Mouse (Mus musculus) hindbrain, embryonic 15.5 days (tissue): Measurements from ENCODE around the gene Vwa5b2. TPM values are rescaled to one million over a fixed set of nuclear protein-coding genes. Genes with fewer than 3 reads are reported as not detected.

ENCODE experiments used
- ATAC-seq: fragments of 200-750 bp; cut with Nextera tagmentation; 2 replicates; pipeline ENCODE4 v1.8.0; 2017; ENCODE audit warnings: low read depth, moderate number of reproducible peaks, moderate TSS enrichment; ENCODE audit not compliant: low FRiP score
- H3K27ac ChIP-seq: fragments of 300-500 bp; sonication (generic); replicated peaks from 2 replicates; pipeline ENCODE4 v1.5.1; 2015; ENCODE audit warnings: mild to moderate bottlenecking, inconsistent platforms
- H3K27me3 ChIP-seq: fragments of 300-500 bp; sonication (generic); 2 replicates; pipeline ENCODE4 v1.6.1; 2015; ENCODE audit warnings: control low read depth, inconsistent platforms
- H3K36me3 ChIP-seq: fragments of 300-500 bp; sonication (generic); 2 replicates; pipeline ENCODE4 v1.6.1; 2015; ENCODE audit warnings: control low read depth, inconsistent platforms
- H3K4me1 ChIP-seq: fragments of 300-500 bp; sonication (generic); replicated peaks from 2 replicates; pipeline ENCODE4 v1.6.1; 2015; ENCODE audit warnings: control low read depth, inconsistent platforms
- H3K4me2 ChIP-seq: fragments of 300-500 bp; sonication (generic); 2 replicates; pipeline ENCODE4 v1.6.1; 2015; ENCODE audit warnings: moderate library complexity, mild to moderate bottlenecking, inconsistent platforms
- H3K4me3 ChIP-seq: fragments of 300-500 bp; sonication (generic); 2 replicates; pipeline ENCODE4 v1.5.1; 2015; ENCODE audit warnings: mild to moderate bottlenecking, inconsistent platforms
- H3K9ac ChIP-seq: fragments of 300-500 bp; sonication (generic); 2 replicates; pipeline ENCODE4 v1.6.1; 2015; ENCODE audit warnings: inconsistent platforms
- H3K9me3 ChIP-seq: fragments of 300-500 bp; sonication (generic); 2 replicates; pipeline ENCODE4 v1.6.1; 2016; ENCODE audit warnings: control low read depth, inconsistent platforms
- WGBS: fragments of 180-500 bp; shearing (Covaris S2); methylation state at CpG from one replicate; pipeline ENCODE4 v1.1.7; 2015; 5-methylcytosine and 5-hydroxymethylcytosine counted together
- polyA plus RNA-seq: library from polyadenylated mRNA; unstranded; fragments of >200 nt; fragmentation: Nextera tagmentation; extraction: Ambion mirVana; gene quantifications from 2 replicates; pipeline ENCODE4 v1.2.1, GENCODE M21; 2015

The Vwa5b2 gene
- polyA plus RNA-seq: 28.7 and 33.4 TPM in 2 replicates

DNA sequence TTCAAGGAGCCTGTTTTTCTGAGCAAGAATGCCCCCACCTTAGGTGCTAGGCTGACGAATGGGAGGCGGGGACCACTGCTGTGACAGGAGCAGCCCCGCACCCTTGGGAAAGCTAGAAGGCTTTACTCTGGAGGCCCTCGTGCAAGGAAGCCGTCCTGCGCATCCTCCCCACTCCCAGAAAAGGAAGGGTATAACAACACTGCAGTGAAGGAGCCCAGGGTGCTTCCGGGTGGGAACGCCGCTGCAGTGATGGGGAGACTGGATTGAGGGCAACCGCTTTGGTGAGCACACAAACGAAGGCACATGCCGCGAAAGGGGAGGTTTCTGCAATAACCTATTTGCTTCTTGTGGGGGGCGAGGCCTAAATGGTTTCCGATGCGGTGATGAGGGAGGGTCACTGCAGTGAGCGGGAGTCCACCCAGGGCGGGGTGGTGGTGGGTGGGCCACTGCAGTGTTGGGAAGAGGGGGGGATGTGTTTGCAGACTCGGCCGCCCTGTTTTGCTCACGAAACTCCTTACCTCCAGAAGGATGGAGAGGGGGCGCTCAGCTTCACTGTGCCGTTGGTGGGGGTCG, at the start of gene Vwa5b2:
Gene Vwa5b2, plus strand, starts transcription at position 106 of the 573 bp plus-strand sequence.
- Histone ChIP-seq H3K27ac (peak within 1 kb of the TSS; percentile 79), H3K4me1 (peaks cover 22% of the 10 kb centered on the region), H3K9ac (peak within 1 kb of the TSS; percentile 52), H3K36me3 (no peaks in the 10 kb centered on the region), H3K27me3 (peaks cover 36% of the 10 kb centered on the region), H3K4me3 (peak within 1 kb of the TSS; percentile 54), H3K9me3 (no peaks in the 10 kb centered on the region), H3K4me2 (peak within 1 kb of the TSS; percentile 88)
- ATAC-seq: peak; percentile 87
- 1% methylated on average over 24 of the region's 24 CpGs for WGBS

DNA sequence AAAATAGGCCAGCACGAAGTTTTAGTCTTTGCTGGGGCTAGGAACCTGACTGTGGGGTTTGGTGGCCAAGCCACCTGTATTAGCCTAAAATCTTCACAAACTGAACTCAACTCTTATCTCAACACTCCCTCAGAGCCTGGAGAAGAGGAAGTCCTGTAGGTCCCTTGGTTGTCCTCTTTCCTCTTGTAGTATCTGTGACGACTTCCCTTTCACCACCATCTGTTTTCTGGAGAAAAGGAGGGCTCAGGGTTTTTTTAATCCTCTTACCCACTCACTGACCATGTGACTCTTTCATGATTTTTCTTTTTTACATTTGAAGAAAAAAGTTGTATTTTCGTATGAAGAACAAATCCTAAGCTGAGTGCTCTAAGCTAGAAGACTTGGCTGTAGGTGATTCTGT, 49.6 kb upstream of the Vwa5b2 start:
- H3K9me3 ChIP-seq: no peaks in the 10 kb centered on the region
- H3K27ac ChIP-seq: no peak overlapping the region
- no peaks in the 10 kb centered on the region for H3K27me3 ChIP-seq
- no peak overlapping the region for H3K9ac ChIP-seq
- peaks cover 28% of the 10 kb centered on the region for H3K4me1 ChIP-seq
- ATAC-seq: no peak
- H3K4me3 ChIP-seq: no peak overlapping the region
- 89% methylated on average over 3 of the region's 3 CpGs for WGBS
- H3K36me3 ChIP-seq: peaks cover 63% of the 10 kb centered on the region
- H3K4me2 ChIP-seq: no peak overlapping the region

DNA sequence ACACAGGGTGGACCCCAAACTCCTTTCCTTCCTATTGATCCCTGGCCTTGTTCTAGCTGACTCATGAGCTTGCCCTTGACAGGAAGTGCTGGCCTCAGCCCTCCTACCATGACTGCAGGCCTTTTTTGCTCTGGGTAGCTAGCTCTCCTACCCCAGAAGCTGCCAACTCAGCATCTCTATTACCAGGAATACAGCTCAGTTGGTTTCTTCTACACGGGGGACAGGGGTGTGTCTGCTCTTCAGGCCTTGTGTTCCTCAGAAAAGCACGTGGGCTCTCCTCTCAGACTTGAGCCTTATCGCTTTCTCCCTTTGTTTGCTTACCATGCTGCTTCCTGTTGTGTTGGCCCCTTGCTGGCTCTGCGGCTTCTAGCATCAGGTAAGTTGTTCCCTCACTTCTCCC, 48.8 kb upstream of the Vwa5b2 start:
- H3K4me3 ChIP-seq: no peak overlapping the region
- H3K27ac ChIP-seq: no peak overlapping the region
- peaks cover 71% of the 10 kb centered on the region for H3K36me3 ChIP-seq
- H3K4me2 ChIP-seq: no peak overlapping the region
- whole genome bisulfite sequencing: 86% methylated on average over 4 of the region's 4 CpGs
- peaks cover 28% of the 10 kb centered on the region for H3K4me1 ChIP-seq
- no peak overlapping the region for H3K9ac ChIP-seq
- H3K27me3 ChIP-seq: no peaks in the 10 kb centered on the region
- no peak for ATAC-seq
- no peaks in the 10 kb centered on the region for H3K9me3 ChIP-seq

DNA sequence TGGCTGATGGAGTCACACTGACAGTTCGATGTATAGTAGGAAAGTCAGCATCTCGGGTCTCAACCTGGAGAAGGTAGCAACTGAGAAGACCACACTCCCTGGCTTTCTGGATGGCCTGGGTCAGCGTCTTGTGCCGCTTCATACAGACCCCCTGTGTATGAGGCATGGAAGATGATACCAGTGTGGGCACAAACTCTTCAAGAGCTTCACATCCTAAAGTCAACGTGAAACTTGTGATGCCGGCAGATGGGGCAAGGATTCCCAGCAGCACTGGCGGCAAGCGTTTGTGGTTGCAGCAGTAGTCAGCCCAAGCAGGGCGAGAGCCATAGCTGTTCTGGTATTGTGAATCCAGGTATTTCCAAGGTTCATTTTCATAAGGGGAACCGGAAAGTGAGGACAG, 43.6 kb upstream of the Vwa5b2 start:
- Histone ChIP-seq H3K4me1 (peaks cover 19% of the 10 kb centered on the region), H3K4me3 (no peak overlapping the region), H3K9me3 (no peaks in the 10 kb centered on the region), H3K4me2 (no peak overlapping the region), H3K27ac (no peak overlapping the region), H3K9ac (no peak overlapping the region), H3K27me3 (no peaks in the 10 kb centered on the region), H3K36me3 (peaks cover 54% of the 10 kb centered on the region)
- 95% methylated on average over 10 of the region's 10 CpGs for WGBS
- ATAC-seq: no peak

DNA sequence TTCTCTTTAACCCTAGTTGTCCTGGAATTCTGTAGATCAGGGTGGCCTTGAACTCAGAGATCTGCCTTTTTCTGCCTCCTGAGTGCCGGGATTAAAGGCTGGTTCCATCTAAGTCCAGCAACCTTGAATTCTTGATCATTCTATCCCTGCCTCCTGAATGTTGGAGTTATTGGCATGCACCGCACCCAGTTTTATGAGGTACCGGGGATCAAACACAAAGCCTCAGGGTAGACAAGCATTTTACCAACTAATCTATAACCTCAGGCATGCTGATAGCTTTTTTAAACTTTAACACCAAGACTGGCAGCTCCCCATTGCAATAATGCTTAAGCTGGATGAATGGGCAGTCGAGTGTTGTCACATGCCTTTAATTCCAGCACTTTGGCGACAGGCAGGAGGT, 41.8 kb upstream of the Vwa5b2 start:
- no peak for ATAC-seq
- H3K36me3 ChIP-seq: peaks cover 53% of the 10 kb centered on the region
- WGBS: 65% methylated on average over 5 of the region's 5 CpGs
- peak overlapping the region; percentile 60 for H3K4me3 ChIP-seq
- H3K9me3 ChIP-seq: no peaks in the 10 kb centered on the region
- peaks cover 19% of the 10 kb centered on the region for H3K4me1 ChIP-seq
- no peak overlapping the region for H3K9ac ChIP-seq
- no peaks in the 10 kb centered on the region for H3K27me3 ChIP-seq
- peak overlapping the region; percentile 77 for H3K27ac ChIP-seq
- H3K4me2 ChIP-seq: peak overlapping the region; percentile 70

DNA sequence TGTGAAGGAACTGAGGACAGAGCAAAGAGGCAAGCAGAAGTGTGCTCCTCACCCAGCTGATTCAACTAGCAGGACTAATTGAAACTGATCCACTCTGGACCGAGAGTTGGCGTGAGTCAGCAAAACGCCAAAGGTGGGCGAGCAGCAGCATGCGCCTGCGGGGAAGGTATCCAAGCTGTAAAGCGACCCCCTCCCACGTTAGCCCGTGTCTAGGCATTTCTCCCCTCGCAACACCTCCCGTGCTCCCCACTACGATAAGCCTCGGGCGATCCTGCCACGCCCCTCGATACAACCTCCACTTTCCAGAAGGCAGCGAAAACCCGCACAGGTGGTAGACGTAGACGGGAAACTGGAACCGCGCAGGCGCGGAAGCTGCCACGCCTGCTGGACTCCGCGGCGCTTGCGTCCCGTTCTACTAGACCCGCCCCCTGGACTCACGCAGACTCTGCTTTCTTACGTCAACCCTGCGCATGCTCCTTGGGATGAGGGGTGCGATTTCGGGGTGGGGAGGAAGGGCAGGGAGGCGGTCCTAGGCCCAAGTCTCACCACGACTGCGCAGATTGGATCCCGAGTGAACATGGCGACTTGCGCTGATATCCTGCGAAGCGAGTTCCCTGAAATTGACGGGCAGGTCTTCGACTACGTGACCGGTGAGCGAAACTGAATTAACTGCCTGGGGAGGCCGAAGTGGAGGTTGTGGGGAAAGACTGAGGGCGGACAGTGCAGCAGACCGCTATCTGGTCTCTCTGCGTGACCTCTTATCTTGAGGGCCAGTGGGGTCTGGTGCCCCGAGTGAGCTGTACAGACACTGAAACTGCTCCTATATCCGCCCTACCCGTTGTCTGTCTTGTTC, 40.9 kb upstream of the Vwa5b2 start, which contains the start of gene Abcf3:
Gene Abcf3, plus strand, starts transcription at position 482 of the 853 bp plus-strand sequence.
- Histone ChIP-seq H3K9me3 (no peaks in the 10 kb centered on the region), H3K4me3 (peak within 1 kb of the TSS; percentile 60), H3K27ac (peak within 1 kb of the TSS; percentile 77), H3K27me3 (no peaks in the 10 kb centered on the region), H3K4me2 (peak within 1 kb of the TSS; percentile 70), H3K4me1 (peaks cover 19% of the 10 kb centered on the region), H3K9ac (peak within 1 kb of the TSS; percentile 63), H3K36me3 (peaks cover 54% of the 10 kb centered on the region)
- peak; percentile 99 for ATAC-seq
- WGBS: under 1% methylated on average over 56 of the region's 56 CpGs

DNA sequence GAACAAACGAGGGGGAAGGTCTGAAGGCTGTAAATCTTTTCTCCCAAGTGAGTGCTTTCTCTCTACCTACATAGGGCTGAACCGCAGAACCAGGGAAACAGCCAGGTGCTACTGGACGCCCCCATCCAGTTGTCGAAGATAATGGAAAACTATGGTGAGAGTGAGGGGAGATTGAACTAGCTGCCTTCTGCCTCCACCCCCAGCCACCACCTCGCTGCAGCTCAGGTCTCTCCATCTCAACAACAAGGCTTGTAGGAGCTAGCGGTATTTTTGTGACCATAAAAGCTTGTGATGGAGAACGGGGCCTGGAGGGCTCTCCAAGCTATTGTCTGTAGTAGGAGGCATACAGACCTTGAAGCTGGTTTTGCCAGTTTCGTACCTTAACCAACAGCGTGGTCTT, 40.1 kb upstream of the Vwa5b2 start:
- no peak overlapping the region; the same call in 1 of the 2 replicates for H3K27ac ChIP-seq
- H3K9ac ChIP-seq: peak overlapping the region; percentile 63
- no peak for ATAC-seq
- H3K4me3 ChIP-seq: peak overlapping the region; percentile 60
- H3K27me3 ChIP-seq: no peaks in the 10 kb centered on the region
- H3K4me1 ChIP-seq: peaks cover 19% of the 10 kb centered on the region
- H3K9me3 ChIP-seq: no peaks in the 10 kb centered on the region
- peak overlapping the region; percentile 70 for H3K4me2 ChIP-seq
- 52% methylated on average over 9 of the region's 9 CpGs for whole genome bisulfite sequencing
- peaks cover 54% of the 10 kb centered on the region for H3K36me3 ChIP-seq

DNA sequence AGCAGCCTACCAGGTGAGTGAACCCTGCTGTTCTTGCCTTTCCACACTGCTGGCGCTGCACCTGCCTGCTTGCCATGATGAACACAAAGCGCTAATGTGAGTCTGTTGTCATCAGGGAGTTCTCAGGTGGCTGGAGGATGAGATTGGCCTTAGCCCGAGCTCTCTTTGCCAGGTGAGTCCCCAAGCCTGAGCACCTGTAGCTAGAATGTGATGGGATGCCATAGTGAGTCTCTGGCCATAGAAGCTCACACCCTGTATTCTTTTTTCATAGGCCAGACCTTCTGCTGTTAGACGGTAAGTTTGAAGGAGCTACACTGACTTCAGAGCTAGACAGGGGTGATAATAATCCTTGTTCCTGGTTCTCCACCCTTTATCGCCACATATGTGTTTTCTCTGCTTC, 37.6 kb upstream of the Vwa5b2 start:
- Histone ChIP-seq H3K9ac (no peak overlapping the region), H3K36me3 (peaks cover 54% of the 10 kb centered on the region), H3K4me2 (no peak overlapping the region), H3K27me3 (no peaks in the 10 kb centered on the region), H3K4me3 (no peak overlapping the region), H3K4me1 (peaks cover 19% of the 10 kb centered on the region), H3K9me3 (no peaks in the 10 kb centered on the region), H3K27ac (no peak overlapping the region)
- ATAC-seq: no peak
- WGBS: 94% methylated on average over 5 of the region's 5 CpGs

DNA sequence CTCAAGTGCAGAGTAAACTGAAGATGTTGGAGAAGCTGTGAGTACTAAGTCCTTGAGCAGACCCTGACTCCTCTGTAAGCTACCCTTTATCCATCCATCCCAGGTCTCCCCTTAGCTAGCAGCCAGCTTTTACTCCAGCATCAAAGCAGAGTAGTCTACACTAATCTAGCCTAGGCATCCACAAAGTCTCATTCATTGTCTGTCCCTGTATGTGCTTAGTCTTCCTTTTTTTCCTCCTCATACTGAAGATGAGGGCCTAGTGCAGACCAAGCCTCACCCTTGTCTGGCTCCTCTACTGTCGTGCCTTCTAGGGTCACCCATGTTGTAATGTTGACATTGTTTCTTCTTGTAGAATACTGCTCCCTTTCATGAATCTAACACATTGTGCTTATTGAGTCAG, 36.7 kb upstream of the Vwa5b2 start:
- Histone ChIP-seq H3K27ac (no peak overlapping the region), H3K36me3 (peaks cover 57% of the 10 kb centered on the region), H3K9me3 (no peaks in the 10 kb centered on the region), H3K27me3 (no peaks in the 10 kb centered on the region), H3K4me3 (no peak overlapping the region), H3K4me2 (no peak overlapping the region), H3K9ac (no peak overlapping the region), H3K4me1 (peaks cover 17% of the 10 kb centered on the region)
- 95% methylated on average over 1 of the region's 1 CpGs for WGBS
- no peak for ATAC-seq

DNA sequence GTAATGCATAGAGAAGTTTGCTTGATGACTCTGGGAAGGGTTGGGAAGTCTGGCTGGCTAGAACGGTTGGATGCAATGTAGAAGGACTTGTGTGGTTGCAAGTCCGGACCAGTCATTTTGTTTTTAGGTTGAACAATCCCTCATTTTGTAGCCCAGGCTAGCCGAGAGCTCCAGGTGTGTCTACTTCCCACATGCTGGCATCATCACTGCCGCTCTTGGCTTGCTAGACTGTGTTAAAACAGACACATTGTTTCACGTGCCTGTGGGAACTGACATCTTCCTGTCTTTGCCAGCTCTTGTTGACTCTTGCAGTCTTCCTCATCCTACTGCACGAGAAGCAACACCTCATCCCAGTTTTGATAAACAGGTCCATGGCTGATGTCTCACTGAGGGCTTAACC, 34.3 kb upstream of the Vwa5b2 start:
- no peak for ATAC-seq
- Histone ChIP-seq H3K4me1 (peaks cover 1% of the 10 kb centered on the region; the same call in 1 of the 2 replicates), H3K36me3 (peaks cover 79% of the 10 kb centered on the region), H3K9me3 (no peaks in the 10 kb centered on the region), H3K27ac (no peak overlapping the region), H3K9ac (no peak overlapping the region), H3K27me3 (no peaks in the 10 kb centered on the region), H3K4me3 (no peak overlapping the region), H3K4me2 (no peak overlapping the region)
- WGBS: 92% methylated on average over 6 of the region's 6 CpGs

DNA sequence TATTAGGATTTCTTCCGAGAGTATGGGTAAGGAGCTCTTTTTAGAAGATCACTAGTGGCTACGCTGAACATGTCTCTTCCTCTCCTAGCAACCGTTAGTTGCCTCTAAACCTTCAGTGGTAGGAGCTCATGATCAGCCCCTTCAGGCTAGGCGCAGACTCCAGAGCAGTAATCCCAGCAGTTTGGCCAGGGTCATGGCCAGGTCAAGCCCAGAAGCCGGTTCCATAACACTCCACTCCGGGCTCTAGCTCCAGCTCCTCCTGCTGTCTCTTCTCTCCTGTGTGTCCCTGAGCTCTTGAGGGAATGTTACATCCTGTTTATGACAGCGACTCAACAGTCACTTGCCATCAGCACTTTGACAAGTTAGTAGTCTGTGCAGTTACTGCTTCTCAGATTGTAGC, 31.9 kb upstream of the Vwa5b2 start:
- WGBS: 86% methylated on average over 7 of the region's 7 CpGs
- no peak overlapping the region for H3K4me2 ChIP-seq
- H3K27ac ChIP-seq: no peak overlapping the region
- H3K4me1 ChIP-seq: no peaks in the 10 kb centered on the region
- H3K4me3 ChIP-seq: no peak overlapping the region
- H3K9ac ChIP-seq: no peak overlapping the region
- H3K36me3 ChIP-seq: peaks cover 82% of the 10 kb centered on the region
- H3K27me3 ChIP-seq: no peaks in the 10 kb centered on the region
- no peaks in the 10 kb centered on the region for H3K9me3 ChIP-seq
- ATAC-seq: no peak

DNA sequence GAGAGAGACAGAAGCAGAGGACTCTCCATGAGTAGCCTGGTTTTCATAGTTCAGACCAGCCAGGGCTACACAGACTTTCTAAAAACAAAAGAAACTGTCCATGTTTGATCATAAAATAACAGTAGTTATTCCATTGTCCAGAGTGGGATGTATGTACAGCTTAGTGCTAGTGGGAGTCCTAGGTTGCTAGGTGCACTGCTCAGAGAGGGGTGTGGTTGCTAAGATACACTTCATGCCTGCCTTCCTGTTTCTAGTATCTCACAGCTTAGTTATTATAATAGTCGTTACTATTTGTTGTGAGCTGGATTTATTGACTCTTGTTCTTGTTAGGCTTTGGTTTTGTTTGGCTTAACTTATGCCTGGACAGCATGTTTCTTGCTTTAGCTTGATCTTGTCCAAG, 24.2 kb upstream of the Vwa5b2 start:
- peaks cover 32% of the 10 kb centered on the region for H3K36me3 ChIP-seq
- 50% methylated on average over 1 of the region's 1 CpGs for WGBS
- no peaks in the 10 kb centered on the region for H3K4me1 ChIP-seq
- no peak overlapping the region for H3K27ac ChIP-seq
- no peaks in the 10 kb centered on the region for H3K9me3 ChIP-seq
- no peak for ATAC-seq
- no peak overlapping the region for H3K4me3 ChIP-seq
- no peak overlapping the region for H3K4me2 ChIP-seq
- H3K9ac ChIP-seq: no peak overlapping the region
- H3K27me3 ChIP-seq: no peaks in the 10 kb centered on the region
